Mouse (Mus musculus): ENCODE data around the gene Cacna1c. TPM values are rescaled to one million over a fixed set of nuclear protein-coding genes. Genes with fewer than 3 reads are reported as not detected.

Gene Cacna1c
- polyA plus RNA-seq, 1 experiment from 2014 or later: 0.30 TPM

DNA sequence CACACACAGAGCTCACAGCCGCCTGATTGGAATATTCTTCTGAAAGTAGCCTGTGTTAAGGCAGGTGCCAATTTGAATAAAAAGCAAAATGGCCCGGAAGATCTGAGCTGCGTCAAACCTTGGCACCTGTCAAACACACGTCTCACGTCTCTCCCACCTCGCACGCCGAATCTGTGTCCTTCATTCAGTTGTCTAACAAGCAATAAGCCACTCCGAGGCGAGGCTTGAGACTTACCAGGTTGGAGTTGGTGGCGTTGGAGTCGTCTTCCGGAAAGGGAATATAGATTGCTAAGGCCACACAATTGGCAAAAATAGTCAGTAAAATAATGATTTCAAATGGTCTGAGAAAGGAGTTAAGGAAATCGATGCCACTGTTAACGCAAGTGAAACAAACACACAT is 143.9 kb downstream of the Cacna1c start:
- Histone ChIP-seq H3K4me2 (ENCODE audit: low read depth, low read length) (no peak overlapping the region), H3K27ac (ENCODE audit: low read length) (no peak overlapping the region), H3K4me1 (ENCODE audit: control insufficient read depth, low read depth, low read length) (no peaks in the 10 kb centered on the region), H3K4me3 (ENCODE audit: low read depth, low read length) (no peak overlapping the region), H3K36me3 (ENCODE audit: control insufficient read depth, insufficient read depth) (no peaks in the 10 kb centered on the region), H3K9ac (ENCODE audit: low read depth, low read length) (no peak overlapping the region), H3K9me3 (replicated peaks; ENCODE audit: control insufficient read depth, low read length) (no peaks in the 10 kb centered on the region), H3K27me3 (ENCODE audit: control insufficient read depth, insufficient read depth, low read depth, low read length) (no peaks in the 10 kb centered on the region; the same call in 1 of the 2 replicates)
- ATAC-seq (ENCODE audit: low read depth): no peak
- WGBS (ENCODE audit: insufficient replicate concordance): 73% methylated on average over 15 of the region's 15 CpGs

DNA sequence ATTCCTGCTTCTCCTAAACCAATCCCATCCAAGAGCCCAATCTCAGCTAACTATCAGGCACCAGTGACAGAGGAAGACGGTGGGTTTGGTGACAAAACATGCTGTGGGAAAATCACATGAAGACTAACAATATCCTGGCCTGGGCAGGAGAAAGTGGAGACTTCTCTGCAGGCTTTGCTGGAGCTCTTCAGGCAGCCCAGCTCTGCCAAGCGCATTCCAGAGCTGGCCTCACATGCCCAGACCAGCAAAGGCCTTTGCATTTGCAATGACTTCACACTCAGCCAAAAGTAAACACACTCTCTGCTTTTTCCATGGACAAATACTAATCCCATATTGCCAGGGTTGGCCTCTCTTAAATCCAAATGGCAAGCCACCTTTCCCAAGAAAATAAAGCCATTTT is 144.5 kb downstream of the Cacna1c start:
- no peak overlapping the region for H3K4me2 ChIP-seq (ENCODE audit: low read depth, low read length)
- H3K27me3 ChIP-seq (ENCODE audit: control insufficient read depth, insufficient read depth, low read depth, low read length): no peaks in the 10 kb centered on the region; the same call in 1 of the 2 replicates
- H3K9ac ChIP-seq (ENCODE audit: low read depth, low read length): no peak overlapping the region

DNA sequence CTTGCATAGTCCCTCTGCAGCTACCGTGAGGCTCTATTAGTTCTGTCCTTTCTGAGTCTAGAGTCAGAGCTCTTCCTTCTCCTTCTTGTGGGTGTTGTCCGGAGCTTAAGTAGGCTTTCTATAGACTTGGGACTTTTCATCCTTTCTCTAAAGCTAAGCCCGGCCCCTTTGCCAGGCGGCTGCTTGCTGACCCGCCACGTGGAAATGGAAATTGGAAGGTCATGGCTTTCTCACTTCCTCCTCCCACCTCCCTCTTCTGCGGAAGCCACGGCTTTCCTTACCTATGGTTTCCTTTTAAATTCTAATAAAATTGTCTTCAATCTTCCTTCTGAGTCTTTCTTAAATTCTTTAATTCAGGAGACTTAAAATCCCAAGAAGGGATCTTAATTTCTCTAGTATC is 148.9 kb downstream of the Cacna1c start:
- H3K9me3 ChIP-seq (replicated peaks; ENCODE audit: control insufficient read depth, low read length): no peaks in the 10 kb centered on the region
- no peaks in the 10 kb centered on the region for H3K36me3 ChIP-seq (ENCODE audit: control insufficient read depth, insufficient read depth)
- no peak overlapping the region for H3K4me2 ChIP-seq (ENCODE audit: low read depth, low read length)
- ATAC-seq (ENCODE audit: low read depth): no peak
- H3K27ac ChIP-seq (ENCODE audit: low read length): no peak overlapping the region
- H3K4me1 ChIP-seq (ENCODE audit: control insufficient read depth, low read depth, low read length): no peaks in the 10 kb centered on the region
- no peak overlapping the region for H3K4me3 ChIP-seq (ENCODE audit: low read depth, low read length)
- no peak overlapping the region for H3K9ac ChIP-seq (ENCODE audit: low read depth, low read length)
- 67% methylated on average over 8 of the region's 8 CpGs for WGBS (ENCODE audit: insufficient replicate concordance)
- peaks cover 2% of the 10 kb centered on the region; the same call in 1 of the 2 replicates for H3K27me3 ChIP-seq (ENCODE audit: control insufficient read depth, insufficient read depth, low read depth, low read length)

More for the DNA sequence above, 144.5 kb downstream of the Cacna1c start:
- no peak for ATAC-seq (ENCODE audit: low read depth)
- H3K4me1 ChIP-seq (ENCODE audit: control insufficient read depth, low read depth, low read length): no peaks in the 10 kb centered on the region
- H3K9me3 ChIP-seq (replicated peaks; ENCODE audit: control insufficient read depth, low read length): no peaks in the 10 kb centered on the region
- 46% methylated on average over 2 of the region's 2 CpGs for WGBS (ENCODE audit: insufficient replicate concordance)
- H3K4me3 ChIP-seq (ENCODE audit: low read depth, low read length): no peak overlapping the region
- H3K36me3 ChIP-seq (ENCODE audit: control insufficient read depth, insufficient read depth): no peaks in the 10 kb centered on the region
- no peak overlapping the region for H3K27ac ChIP-seq (ENCODE audit: low read length)

DNA sequence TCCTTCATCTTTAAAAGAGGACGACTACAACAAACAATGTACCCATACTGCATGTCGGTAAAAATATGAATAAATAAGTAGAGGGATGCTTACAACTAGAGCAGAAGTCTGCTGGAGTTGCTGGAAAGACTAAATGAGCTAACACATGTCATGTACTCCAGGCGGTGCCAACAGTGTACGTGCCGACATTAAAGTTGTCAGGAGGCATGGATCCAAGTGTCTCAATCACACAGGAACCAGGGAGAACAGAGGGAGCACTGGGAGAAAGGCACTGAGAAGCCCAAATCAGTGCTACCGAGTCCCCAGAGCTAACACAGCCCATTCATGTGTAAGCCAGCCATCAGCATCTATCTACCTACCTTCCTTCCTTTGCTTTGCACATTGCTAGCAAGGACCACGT is 150.7 kb downstream of the Cacna1c start:
- no peak for ATAC-seq (ENCODE audit: low read depth)
- Histone ChIP-seq H3K9ac (ENCODE audit: low read depth, low read length) (no peak overlapping the region), H3K4me1 (ENCODE audit: control insufficient read depth, low read depth, low read length) (no peaks in the 10 kb centered on the region), H3K4me3 (ENCODE audit: low read depth, low read length) (no peak overlapping the region), H3K36me3 (ENCODE audit: control insufficient read depth, insufficient read depth) (no peaks in the 10 kb centered on the region), H3K27me3 (ENCODE audit: control insufficient read depth, insufficient read depth, low read depth, low read length) (peaks cover 4% of the 10 kb centered on the region; the same call in 1 of the 2 replicates), H3K27ac (ENCODE audit: low read length) (no peak overlapping the region), H3K9me3 (replicated peaks; ENCODE audit: control insufficient read depth, low read length) (no peaks in the 10 kb centered on the region), H3K4me2 (ENCODE audit: low read depth, low read length) (no peak overlapping the region)
- 65% methylated on average over 7 of the region's 7 CpGs for WGBS (ENCODE audit: insufficient replicate concordance)

DNA sequence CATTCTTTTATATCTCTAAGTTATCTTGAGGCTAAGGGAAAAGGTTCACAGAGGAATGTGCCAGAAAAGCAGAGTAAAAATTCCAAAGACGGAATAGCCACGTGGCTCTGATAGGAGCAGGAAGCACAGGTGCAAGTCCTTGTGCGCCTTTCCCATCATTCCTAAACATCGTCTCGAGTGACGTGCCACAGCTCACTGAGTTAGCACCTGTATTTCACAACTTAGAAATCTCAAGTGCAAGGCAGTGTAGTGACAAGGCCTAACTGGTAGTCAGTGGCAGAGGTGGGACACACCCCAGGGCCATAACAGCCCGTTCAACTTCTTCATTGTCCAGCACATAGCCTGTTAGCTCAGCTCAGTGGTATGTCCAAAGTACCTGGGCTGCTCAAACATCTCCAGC is 152.1 kb downstream of the Cacna1c start:
- 67% methylated on average over 7 of the region's 7 CpGs for WGBS (ENCODE audit: insufficient replicate concordance)
- no peak for ATAC-seq (ENCODE audit: low read depth)
- Histone ChIP-seq H3K9ac (ENCODE audit: low read depth, low read length) (no peak overlapping the region), H3K9me3 (replicated peaks; ENCODE audit: control insufficient read depth, low read length) (no peaks in the 10 kb centered on the region), H3K27ac (ENCODE audit: low read length) (no peak overlapping the region), H3K27me3 (ENCODE audit: control insufficient read depth, insufficient read depth, low read depth, low read length) (peaks cover 4% of the 10 kb centered on the region; the same call in 1 of the 2 replicates), H3K4me2 (ENCODE audit: low read depth, low read length) (no peak overlapping the region), H3K4me3 (ENCODE audit: low read depth, low read length) (no peak overlapping the region), H3K4me1 (ENCODE audit: control insufficient read depth, low read depth, low read length) (no peaks in the 10 kb centered on the region), H3K36me3 (ENCODE audit: control insufficient read depth, insufficient read depth) (no peaks in the 10 kb centered on the region)

DNA sequence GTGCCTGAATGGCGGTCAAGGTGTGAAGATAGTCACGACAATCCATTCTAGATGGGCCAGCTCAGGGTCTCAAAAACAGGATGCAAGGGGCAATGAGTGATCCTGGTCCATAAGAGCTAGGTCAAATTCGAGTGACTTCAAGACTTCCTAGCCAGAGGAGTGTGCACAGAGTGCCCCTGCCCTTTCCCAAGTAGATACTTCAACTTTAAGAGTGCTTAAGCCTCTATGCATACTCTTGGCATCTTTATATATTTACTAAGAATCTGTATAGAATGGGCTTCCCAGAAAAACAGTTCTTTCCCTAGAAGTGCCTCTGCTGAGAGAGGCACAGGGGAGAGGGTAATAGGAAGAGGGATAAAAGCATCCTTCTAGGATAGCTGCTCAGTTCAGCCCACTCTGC is 153.4 kb downstream of the Cacna1c start:
- H3K9me3 ChIP-seq (replicated peaks; ENCODE audit: control insufficient read depth, low read length): no peaks in the 10 kb centered on the region
- H3K4me2 ChIP-seq (ENCODE audit: low read depth, low read length): no peak overlapping the region
- H3K27me3 ChIP-seq (ENCODE audit: control insufficient read depth, insufficient read depth, low read depth, low read length): peaks cover 4% of the 10 kb centered on the region; the same call in 1 of the 2 replicates
- H3K9ac ChIP-seq (ENCODE audit: low read depth, low read length): no peak overlapping the region
- no peak overlapping the region for H3K27ac ChIP-seq (ENCODE audit: low read length)
- no peaks in the 10 kb centered on the region for H3K4me1 ChIP-seq (ENCODE audit: control insufficient read depth, low read depth, low read length)
- ATAC-seq (ENCODE audit: low read depth): no peak
- 52% methylated on average over 3 of the region's 3 CpGs for WGBS (ENCODE audit: insufficient replicate concordance)
- H3K36me3 ChIP-seq (ENCODE audit: control insufficient read depth, insufficient read depth): no peaks in the 10 kb centered on the region
- H3K4me3 ChIP-seq (ENCODE audit: low read depth, low read length): no peak overlapping the region

DNA sequence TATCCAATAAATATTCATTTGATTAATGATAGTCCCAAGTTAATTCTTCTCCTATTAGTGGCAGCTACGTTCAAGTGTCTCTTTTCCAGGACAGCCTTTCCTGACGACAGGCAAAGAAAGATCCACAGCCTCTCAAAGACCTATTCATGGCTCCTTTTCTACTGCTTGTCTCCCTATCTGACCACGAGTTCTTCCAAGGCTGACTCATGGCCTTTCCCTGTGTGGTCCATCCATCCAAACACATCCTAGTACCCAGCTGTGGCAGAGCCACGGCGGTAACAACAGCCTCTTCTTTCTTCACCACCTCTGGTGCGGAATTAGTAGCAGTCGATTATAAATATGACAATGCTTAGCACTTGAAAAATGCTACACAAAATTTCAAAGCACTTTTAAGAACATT is 155.3 kb downstream of the Cacna1c start:
- H3K4me1 ChIP-seq (ENCODE audit: control insufficient read depth, low read depth, low read length): no peaks in the 10 kb centered on the region
- 58% methylated on average over 7 of the region's 7 CpGs for WGBS (ENCODE audit: insufficient replicate concordance)
- peaks cover 4% of the 10 kb centered on the region; the same call in 1 of the 2 replicates for H3K27me3 ChIP-seq (ENCODE audit: control insufficient read depth, insufficient read depth, low read depth, low read length)
- H3K9me3 ChIP-seq (replicated peaks; ENCODE audit: control insufficient read depth, low read length): no peaks in the 10 kb centered on the region
- H3K36me3 ChIP-seq (ENCODE audit: control insufficient read depth, insufficient read depth): no peaks in the 10 kb centered on the region
- no peak overlapping the region for H3K9ac ChIP-seq (ENCODE audit: low read depth, low read length)
- H3K27ac ChIP-seq (ENCODE audit: low read length): no peak overlapping the region
- H3K4me2 ChIP-seq (ENCODE audit: low read depth, low read length): no peak overlapping the region
- no peak for ATAC-seq (ENCODE audit: low read depth)
- no peak overlapping the region for H3K4me3 ChIP-seq (ENCODE audit: low read depth, low read length)

DNA sequence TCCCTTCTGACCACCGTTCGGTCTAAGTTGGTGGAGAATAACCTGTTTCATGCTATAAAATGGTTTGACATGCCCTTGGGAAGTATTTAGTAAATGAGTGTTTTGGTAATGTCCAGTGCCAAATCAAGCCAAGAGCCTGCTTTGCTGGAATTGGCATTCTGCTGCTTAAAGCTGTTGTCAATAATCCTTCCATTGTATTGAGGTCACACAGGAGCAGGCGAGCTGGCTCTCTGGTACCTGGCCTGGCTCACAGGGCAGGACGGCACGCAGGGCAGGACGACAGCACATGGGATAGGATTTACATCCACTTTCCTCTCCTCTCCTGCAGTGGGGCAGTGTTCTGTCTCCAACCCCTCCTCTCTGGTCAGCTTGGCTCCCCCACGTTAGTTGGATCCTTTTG is 156.4 kb downstream of the Cacna1c start:
- no peak overlapping the region for H3K9ac ChIP-seq (ENCODE audit: low read depth, low read length)
- no peak overlapping the region for H3K4me3 ChIP-seq (ENCODE audit: low read depth, low read length)
- H3K9me3 ChIP-seq (replicated peaks; ENCODE audit: control insufficient read depth, low read length): no peaks in the 10 kb centered on the region
- WGBS (ENCODE audit: insufficient replicate concordance): 63% methylated on average over 7 of the region's 7 CpGs
- ATAC-seq (ENCODE audit: low read depth): no peak
- no peaks in the 10 kb centered on the region for H3K4me1 ChIP-seq (ENCODE audit: control insufficient read depth, low read depth, low read length)
- H3K36me3 ChIP-seq (ENCODE audit: control insufficient read depth, insufficient read depth): no peaks in the 10 kb centered on the region
- peaks cover 4% of the 10 kb centered on the region; the same call in 1 of the 2 replicates for H3K27me3 ChIP-seq (ENCODE audit: control insufficient read depth, insufficient read depth, low read depth, low read length)
- H3K4me2 ChIP-seq (ENCODE audit: low read depth, low read length): no peak overlapping the region
- H3K27ac ChIP-seq (ENCODE audit: low read length): no peak overlapping the region

DNA sequence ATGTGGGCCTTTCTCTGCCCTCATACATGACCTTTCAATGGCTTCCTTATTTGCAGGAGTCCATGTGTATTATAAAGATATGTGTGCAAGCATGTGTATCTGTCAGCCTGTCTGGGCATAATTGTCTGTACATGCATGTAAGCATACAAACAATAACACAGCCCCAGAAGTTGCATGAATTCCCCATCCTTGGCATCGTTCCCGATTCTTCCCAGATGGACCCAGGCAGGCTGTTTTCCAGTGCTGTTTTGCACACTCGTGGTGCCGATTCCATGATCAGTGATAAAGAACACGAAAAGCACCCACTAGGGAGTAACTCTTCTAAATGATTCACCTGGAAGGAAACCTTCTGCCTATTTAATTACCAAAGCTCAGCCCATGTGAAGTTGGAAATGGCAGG is 156.9 kb downstream of the Cacna1c start:
- Histone ChIP-seq H3K9me3 (replicated peaks; ENCODE audit: control insufficient read depth, low read length) (no peaks in the 10 kb centered on the region), H3K4me1 (ENCODE audit: control insufficient read depth, low read depth, low read length) (no peaks in the 10 kb centered on the region), H3K9ac (ENCODE audit: low read depth, low read length) (no peak overlapping the region), H3K36me3 (ENCODE audit: control insufficient read depth, insufficient read depth) (no peaks in the 10 kb centered on the region), H3K27me3 (ENCODE audit: control insufficient read depth, insufficient read depth, low read depth, low read length) (peaks cover 4% of the 10 kb centered on the region; the same call in 1 of the 2 replicates), H3K4me2 (ENCODE audit: low read depth, low read length) (no peak overlapping the region), H3K27ac (ENCODE audit: low read length) (no peak overlapping the region), H3K4me3 (ENCODE audit: low read depth, low read length) (no peak overlapping the region)
- 65% methylated on average over 5 of the region's 5 CpGs for WGBS (ENCODE audit: insufficient replicate concordance)
- ATAC-seq (ENCODE audit: low read depth): no peak

Data from liver, embryonic 16.5 days (tissue).